Mouse (Mus musculus) limb, embryonic 14.5 days (tissue): ENCODE results near the gene Pde9a. TPM values are rescaled to one million over a fixed set of nuclear protein-coding genes. Genes with fewer than 3 reads are reported as not detected.

Experiments
- ATAC-seq: fragments of 200-750 bp; cut with Nextera tagmentation; 2 replicates; pipeline ENCODE4 v1.8.0; 2017; ENCODE audit warnings: low read depth, moderate number of reproducible peaks, moderate TSS enrichment; ENCODE audit not compliant: low FRiP score
- DNase-seq: peaks from one replicate; pipeline ENCODE4 v3.0.0-alpha.2; 2015; ENCODE audit warnings: low spot score
- H3K27ac ChIP-seq: fragments of 300-500 bp; sonication (generic); replicated peaks from 2 replicates; pipeline ENCODE4 v1.5.1; 2014; ENCODE audit warnings: low read depth, mild to moderate bottlenecking, low read length, moderate library complexity, mixed read lengths
- H3K27me3 ChIP-seq: fragments of 300-500 bp; sonication (generic); 2 replicates; pipeline ENCODE4 v1.6.1; 2014; ENCODE audit warnings: low read length, mixed read lengths; ENCODE audit not compliant: control insufficient read depth, insufficient read depth
- H3K36me3 ChIP-seq: fragments of 300-500 bp; sonication (generic); 2 replicates; pipeline ENCODE4 v1.6.1; 2014; ENCODE audit warnings: mild to moderate bottlenecking, low read length, moderate library complexity, mixed read lengths; ENCODE audit not compliant: control insufficient read depth, insufficient read depth
- H3K4me1 ChIP-seq: fragments of 300-500 bp; sonication (generic); 2 replicates; pipeline ENCODE4 v1.6.1; 2014; ENCODE audit warnings: antibody characterized with exemption, low read length, mixed read lengths; ENCODE audit not compliant: control insufficient read depth, insufficient read depth
- H3K4me2 ChIP-seq: fragments of 300-500 bp; sonication (generic); replicated peaks from 2 replicates; pipeline ENCODE4 v1.6.1; 2014; ENCODE audit warnings: low read depth, mild to moderate bottlenecking, low read length, moderate library complexity; ENCODE audit not compliant: severe bottlenecking
- H3K4me3 ChIP-seq: fragments of 300-500 bp; sonication (generic); replicated peaks from 2 replicates; pipeline ENCODE4 v1.5.1; 2014; ENCODE audit warnings: low read length
- H3K9ac ChIP-seq: fragments of 300-500 bp; sonication (generic); 2 replicates; pipeline ENCODE4 v1.6.1; 2014; ENCODE audit warnings: mild to moderate bottlenecking, low read depth, low read length, moderate library complexity; ENCODE audit not compliant: severe bottlenecking
- H3K9me3 ChIP-seq: fragments of 300-500 bp; sonication (generic); 2 replicates; pipeline ENCODE4 v1.6.1; 2016; ENCODE audit warnings: low read length; ENCODE audit not compliant: control insufficient read depth
- POLR2A ChIP-seq: fragments of 200-500 bp; IDR thresholded peaks from 2 replicates; pipeline ENCODE4 v1.8.0; 2012; ENCODE audit warnings: inconsistent platforms, mild to moderate bottlenecking, moderate library complexity, borderline replicate concordance; ENCODE audit not compliant: insufficient read depth, insufficient read length; ENCODE audit errors: extremely low read depth
- WGBS: fragments of 180-500 bp; shearing (Covaris S2); extraction: QIAGEN DNeasy Blood & Tissue Kit; methylation state at CpG from one replicate; pipeline ENCODE4 v1.1.7; 2014; 5-methylcytosine and 5-hydroxymethylcytosine counted together
- polyA plus RNA-seq, 2 experiments: library from polyadenylated mRNA; depleted of rRNA in 1 of 2; stranded (reverse) in 1 of 2; unstranded in 1 of 2; fragments of >200 nt; fragmentation: Nextera tagmentation in 1 of 2; extraction: Ambion mirVana in 1 of 2; gene quantifications; 2 replicates each; pipeline versions ENCODE4 v1.2.1 to v1.2.3; 2012 to 2014

The Pde9a gene
- polyA plus RNA-seq, 2 experiments: 27.2 to 47.3 TPM

DNA sequence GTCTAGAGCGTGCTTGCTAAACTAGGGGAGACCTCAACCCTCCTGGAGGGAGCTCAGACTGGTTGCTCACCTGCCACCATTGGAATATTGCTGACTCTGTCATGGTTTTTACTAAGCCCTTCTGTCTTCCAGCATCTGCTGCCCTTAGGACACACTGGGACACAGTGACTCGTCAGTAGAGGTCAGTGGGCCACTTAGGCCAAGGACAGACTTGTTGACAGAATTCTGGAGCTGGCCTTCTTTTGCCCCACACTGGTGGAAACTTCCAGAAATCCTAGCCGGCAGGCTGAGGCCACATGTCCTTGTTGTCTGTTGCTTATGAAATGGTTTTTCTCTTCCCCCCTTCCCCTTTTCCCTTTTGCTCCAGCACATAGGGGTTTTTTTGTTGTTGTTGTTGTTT lies 15.2 kb downstream of the Pde9a start:
- no peaks in the 10 kb centered on the region for H3K36me3 ChIP-seq
- WGBS: 91% methylated on average over 3 of the region's 3 CpGs
- DNase-seq: no peak
- H3K4me2 ChIP-seq: no peak overlapping the region
- no peak for TF ChIP-seq POLR2A
- no peak overlapping the region for H3K27ac ChIP-seq
- H3K9me3 ChIP-seq: no peaks in the 10 kb centered on the region
- H3K4me3 ChIP-seq: no peak overlapping the region
- H3K9ac ChIP-seq: no peak overlapping the region
- H3K27me3 ChIP-seq: no peaks in the 10 kb centered on the region
- H3K4me1 ChIP-seq: peaks cover 38% of the 10 kb centered on the region
- ATAC-seq: no peak

DNA sequence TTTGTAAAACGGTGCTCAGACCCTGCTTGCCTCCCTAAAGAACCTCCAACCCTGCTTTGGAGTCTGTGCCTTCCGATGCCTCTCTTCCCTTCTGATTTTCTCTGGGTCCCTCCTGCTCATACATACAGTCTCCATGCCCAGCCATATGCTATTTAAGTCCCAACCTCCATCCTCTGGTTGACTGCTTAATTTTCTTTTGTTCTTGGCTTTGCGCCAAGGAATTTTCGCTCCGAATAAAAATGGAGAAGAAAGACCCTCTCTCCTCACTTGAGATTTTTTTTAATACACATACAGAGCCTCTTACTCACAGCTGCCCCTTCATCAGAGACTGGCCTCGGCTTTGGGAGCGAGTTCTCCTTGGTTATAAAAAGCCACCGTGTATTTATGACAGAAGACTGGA lies 16.7 kb downstream of the Pde9a start:
- WGBS: 29% methylated on average over 8 of the region's 8 CpGs
- TF ChIP-seq POLR2A: no peak

DNA sequence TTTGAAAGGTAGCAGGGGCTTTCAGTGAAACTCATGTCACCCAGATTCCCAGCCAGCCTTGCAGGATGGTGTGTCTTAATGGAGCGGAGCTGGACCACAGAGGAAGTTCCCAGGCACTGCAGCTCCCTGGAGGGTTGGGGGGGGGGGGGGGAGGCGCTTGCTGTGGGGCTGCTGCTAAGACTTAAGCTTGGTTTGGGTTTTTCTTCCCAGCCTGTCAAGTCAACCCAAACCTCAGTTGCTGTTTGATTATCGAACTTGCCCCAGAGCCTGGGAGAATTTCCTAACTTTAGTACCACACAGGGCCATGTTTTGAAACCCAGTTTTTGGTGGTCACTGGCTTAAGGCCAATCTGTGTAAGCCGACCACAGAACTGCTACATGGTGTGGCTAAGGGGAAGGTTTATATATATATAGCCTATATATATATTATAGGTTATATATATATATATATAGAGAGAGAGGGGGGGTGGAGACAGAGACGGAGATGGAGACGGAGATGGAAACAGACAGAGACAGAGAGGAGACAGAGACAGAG lies 19.8 kb downstream of the Pde9a start:
- no peaks in the 10 kb centered on the region for H3K27me3 ChIP-seq
- H3K27ac ChIP-seq: 0 out of 2 replicates have a peak overlapping the region, but pooled peaks have one; percentile 26
- no peaks in the 10 kb centered on the region for H3K9me3 ChIP-seq
- ATAC-seq (no peak), DNase-seq (no peak)
- peaks cover 52% of the 10 kb centered on the region for H3K4me1 ChIP-seq
- no peak overlapping the region for H3K4me2 ChIP-seq
- H3K36me3 ChIP-seq: no peaks in the 10 kb centered on the region
- H3K4me3 ChIP-seq: no peak overlapping the region
- no peak for TF ChIP-seq POLR2A
- WGBS: 38% methylated on average over 6 of the region's 6 CpGs
- no peak overlapping the region for H3K9ac ChIP-seq

More for the DNA sequence above, 16.7 kb downstream of the Pde9a start:
- H3K4me3 ChIP-seq: no peak overlapping the region
- H3K4me2 ChIP-seq: no peak overlapping the region; the same call in 1 of the 2 replicates
- H3K9me3 ChIP-seq: no peaks in the 10 kb centered on the region
- DNase-seq (peak; percentile 17), ATAC-seq (peak; percentile 34; the same call in 1 of the 2 replicates)
- no peaks in the 10 kb centered on the region for H3K36me3 ChIP-seq
- H3K27ac ChIP-seq: peak overlapping the region; percentile 77
- no peaks in the 10 kb centered on the region for H3K27me3 ChIP-seq
- H3K9ac ChIP-seq: no peak overlapping the region
- H3K4me1 ChIP-seq: peaks cover 48% of the 10 kb centered on the region

DNA sequence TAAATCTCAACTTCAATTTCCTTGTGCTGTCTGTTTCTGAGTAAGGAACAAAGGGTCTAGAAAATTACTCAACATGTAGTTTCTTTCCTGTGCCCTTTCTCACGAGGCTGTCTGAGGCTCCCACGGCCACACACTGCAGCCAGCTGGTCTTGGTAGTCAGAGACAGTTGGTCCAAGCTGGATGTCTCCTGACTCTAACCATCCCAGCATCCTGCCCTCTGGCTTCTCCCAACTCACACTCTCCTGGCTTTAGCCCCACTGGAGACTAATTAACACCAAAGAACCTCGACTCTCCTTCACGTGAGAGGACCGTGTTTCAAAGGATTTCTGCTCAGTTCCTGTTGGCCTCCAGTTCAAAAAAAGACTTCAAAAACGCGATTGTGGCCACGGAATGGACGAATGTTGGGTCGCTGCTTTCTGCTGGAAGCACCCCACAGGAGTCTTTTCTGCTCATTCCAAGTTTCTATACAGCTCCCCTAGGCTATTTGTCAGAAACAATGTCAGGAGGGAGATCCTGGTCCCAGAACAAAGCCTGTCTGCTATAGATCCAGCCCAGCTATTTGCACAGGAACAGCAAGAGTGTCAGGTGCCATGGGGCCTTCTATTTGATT lies 23.8 kb downstream of the Pde9a start:
- Histone ChIP-seq H3K9me3 (no peaks in the 10 kb centered on the region), H3K27ac (no peak overlapping the region), H3K4me3 (no peak overlapping the region), H3K36me3 (peaks cover 6% of the 10 kb centered on the region), H3K4me1 (peaks cover 41% of the 10 kb centered on the region), H3K27me3 (no peaks in the 10 kb centered on the region), H3K4me2 (no peak overlapping the region), H3K9ac (no peak overlapping the region)
- ATAC-seq (no peak), DNase-seq (no peak)
- 26% methylated on average over 10 of the region's 10 CpGs for WGBS
- no peak for TF ChIP-seq POLR2A

DNA sequence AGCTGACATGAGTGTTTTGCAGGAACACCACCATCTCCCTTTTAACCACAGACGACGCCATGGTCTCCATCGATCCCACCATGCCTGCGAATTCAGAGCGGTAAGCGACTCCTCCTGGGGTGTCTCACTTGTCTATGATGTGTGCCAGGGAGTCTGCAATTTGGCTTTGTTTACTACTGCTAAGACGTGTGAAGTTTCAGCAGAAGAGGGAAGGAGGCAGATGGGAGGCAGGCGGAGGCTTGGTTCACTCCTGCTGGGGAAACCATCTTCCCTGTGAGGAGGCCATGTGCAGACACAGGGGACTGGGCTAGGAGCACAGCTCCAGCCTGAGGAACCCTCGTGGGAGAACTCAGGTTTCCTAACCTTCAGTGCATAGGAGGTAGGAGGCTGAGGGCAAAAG lies 29.2 kb downstream of the Pde9a start:
- no peaks in the 10 kb centered on the region for H3K9me3 ChIP-seq
- H3K4me2 ChIP-seq: no peak overlapping the region
- DNase-seq: no peak
- H3K27me3 ChIP-seq: no peaks in the 10 kb centered on the region
- no peak for ATAC-seq
- 57% methylated on average over 9 of the region's 9 CpGs for WGBS
- H3K36me3 ChIP-seq: peaks cover 47% of the 10 kb centered on the region
- peaks cover 10% of the 10 kb centered on the region for H3K4me1 ChIP-seq
- H3K9ac ChIP-seq: no peak overlapping the region
- no peak for TF ChIP-seq POLR2A
- H3K27ac ChIP-seq: no peak overlapping the region
- no peak overlapping the region for H3K4me3 ChIP-seq
